Mouse (Mus musculus): ENCODE results near the gene Bicc1.

DNA sequence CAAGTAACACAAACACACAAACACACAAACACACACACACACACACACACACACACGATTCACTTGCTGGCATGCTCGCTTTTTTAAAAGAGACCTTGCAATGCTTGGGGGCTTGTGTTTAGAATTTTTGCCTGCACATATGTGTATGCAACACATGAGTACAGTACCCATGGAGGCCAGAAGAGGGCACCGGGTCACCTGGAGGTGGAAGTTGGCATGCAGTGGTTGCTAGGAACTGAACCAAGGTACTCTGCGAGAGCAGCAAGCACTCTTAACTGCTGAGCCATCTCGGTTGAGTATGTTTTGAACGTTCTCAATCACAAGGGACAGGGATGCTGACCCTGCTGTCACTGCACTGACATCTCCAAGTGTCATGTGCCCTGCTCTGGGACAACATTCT lies 5.9 kb downstream of the Bicc1 start:
- no peak for TF ChIP-seq MAFK (IDR thresholded peaks at IDR 0.05; ENCODE audit: insufficient read depth, low read depth, low read length)
- no peak for TF ChIP-seq ZC3H11A (IDR thresholded peaks at IDR 0.05; ENCODE audit: borderline replicate concordance, low read depth, low read length)
- no peak for TF ChIP-seq CHD2 (IDR thresholded peaks at IDR 0.05; ENCODE audit: low read depth, low read length)

All from ES-E14 (cell line).